Mouse (Mus musculus) cerebellum, adult 8-10 months (tissue): Measurements from ENCODE around the gene Ncam2.
"Not testable (repeated sequence)": the region's sequence is repeated elsewhere in the genome, so short reads cannot be mapped to it uniquely, and the experiment has no call there.

Experiments used
- DNase-seq: peaks from one replicate; pipeline ENCODE4 v3.0.0; 2022

The Ncam2 gene

GRCm38 (mm10) chr16:81309215-81309614 lies 108.7 kb downstream of the Ncam2 start:
- no peak for DNase-seq

- no peak for DNase-seq
These were observed 118.5 kb downstream of the Ncam2 start for GRCm38 (mm10) chr16:81319037-81319436.

- peak; percentile 26 for DNase-seq
These were observed 130.0 kb downstream of the Ncam2 start for GRCm38 (mm10) chr16:81330539-81330938.

- DNase-seq: no peak
These were observed 165.4 kb downstream of the Ncam2 start for GRCm38 (mm10) chr16:81365901-81366300.

GRCm38 (mm10) chr16:81374234-81374633 lies 173.7 kb downstream of the Ncam2 start:
- DNase-seq: no peak

GRCm38 (mm10) chr16:81380434-81380833 lies 179.9 kb downstream of the Ncam2 start:
- no peak for DNase-seq

GRCm38 (mm10) chr16:81388646-81389045 lies 188.1 kb downstream of the Ncam2 start:
- DNase-seq: no peak

- no peak for DNase-seq
These were observed 234.1 kb downstream of the Ncam2 start for GRCm38 (mm10) chr16:81434559-81434958.

- DNase-seq: no peak
These were observed 236.8 kb downstream of the Ncam2 start for GRCm38 (mm10) chr16:81437091-81437867.

GRCm38 (mm10) chr16:81437868-81438249 lies 237.4 kb downstream of the Ncam2 start:
- no peak for DNase-seq

GRCm38 (mm10) chr16:81450851-81451250 lies 250.4 kb downstream of the Ncam2 start:
- no peak for DNase-seq

- DNase-seq: no peak
These were observed 252.5 kb downstream of the Ncam2 start for GRCm38 (mm10) chr16:81452988-81453387.

- DNase-seq: no peak
These were observed 254.0 kb downstream of the Ncam2 start for GRCm38 (mm10) chr16:81454472-81454871.

- not testable (repeated sequence) for DNase-seq
These were observed 262.2 kb downstream of the Ncam2 start for GRCm38 (mm10) chr16:81462731-81463130.

- no peak for DNase-seq
These were observed 272.4 kb downstream of the Ncam2 start for GRCm38 (mm10) chr16:81472925-81473324.

- DNase-seq: no peak
These were observed 280.6 kb downstream of the Ncam2 start for GRCm38 (mm10) chr16:81481058-81481457.

GRCm38 (mm10) chr16:81496111-81496510 lies 295.6 kb downstream of the Ncam2 start:
- no peak for DNase-seq

GRCm38 (mm10) chr16:81502578-81502977 lies 302.1 kb downstream of the Ncam2 start:
- no peak for DNase-seq

GRCm38 (mm10) chr16:81536230-81536629 lies 335.7 kb downstream of the Ncam2 start:
- no peak for DNase-seq

GRCm38 (mm10) chr16:81587565-81588107 lies 387.1 kb downstream of the Ncam2 start:
- DNase-seq: no peak

GRCm38 (mm10) chr16:81623276-81623675 lies 422.8 kb downstream of the Ncam2 start:
- no peak for DNase-seq

- DNase-seq: no peak
These were observed 423.3 kb downstream of the Ncam2 start for GRCm38 (mm10) chr16:81623776-81624175.

GRCm38 (mm10) chr16:81650286-81650685 lies 449.8 kb downstream of the Ncam2 start:
- no peak for DNase-seq

- DNase-seq: no peak
These were observed 451.1 kb downstream of the Ncam2 start for GRCm38 (mm10) chr16:81651550-81651949.

GRCm38 (mm10) chr16:81656550-81656949 lies 456.1 kb downstream of the Ncam2 start:
- DNase-seq: no peak
